Mouse (Mus musculus) layer of hippocampus, adult 8-10 months (tissue): ENCODE results near the gene BC048671. TPM values are rescaled to one million over a fixed set of nuclear protein-coding genes. Genes with fewer than 3 reads are reported as not detected.

Source experiments
- DNase-seq, 2 experiments: peaks; one replicate each; pipeline ENCODE4 v3.0.0; 2022; ENCODE audit warnings: low spot score in 2 of 2
- total RNA-seq, 4 experiments: library from RNA; stranded (reverse); gene quantifications; 2 replicates each; pipeline ENCODE4 v1.2.4; 2022

Gene BC048671
- not detected for total RNA-seq

GRCm38 (mm10) chr6:90300919-90301318 lies at the start of gene BC048671:
Gene BC048671 (plus strand): TSS chr6:90301219.
- no peak for DNase-seq

- peak; percentile 11 to 22 for DNase-seq
Measured at GRCm38 (mm10) chr6:90288265-90288664, 12.8 kb upstream of the BC048671 start.

- no peak for DNase-seq
Measured at GRCm38 (mm10) chr6:90306315-90306975, 5.4 kb downstream of the BC048671 start.

GRCm38 (mm10) chr6:90308839-90309778 lies 8.1 kb downstream of the BC048671 start:
- DNase-seq, result no peak

GRCm38 (mm10) chr6:90315961-90316360 lies 14.9 kb downstream of the BC048671 start:
- no peak for DNase-seq

- DNase-seq, result no peak
Measured at GRCm38 (mm10) chr6:90317510-90318258, 16.7 kb downstream of the BC048671 start.

- DNase-seq, result no peak
Measured at GRCm38 (mm10) chr6:90319019-90319418, 18.0 kb downstream of the BC048671 start.

- DNase-seq, result peak in 1 of 2 experiments; percentile 20
Measured at GRCm38 (mm10) chr6:90319475-90320191, 18.6 kb downstream of the BC048671 start.

- no peak for DNase-seq
Measured at GRCm38 (mm10) chr6:90320429-90320828, 19.4 kb downstream of the BC048671 start.

- no peak for DNase-seq
Measured at GRCm38 (mm10) chr6:90321811-90322210, 20.8 kb downstream of the BC048671 start.

- no peak for DNase-seq
Measured at GRCm38 (mm10) chr6:90324026-90324425, 23.0 kb downstream of the BC048671 start.

GRCm38 (mm10) chr6:90324463-90324862 lies 23.4 kb downstream of the BC048671 start:
- no peak for DNase-seq

- no peak for DNase-seq
Measured at GRCm38 (mm10) chr6:90324991-90325390, 24.0 kb downstream of the BC048671 start, which contains the start of gene Chst13. Gene Chst13 (minus strand): TSS chr6:90325185.

- peak in 1 of 2 experiments; percentile 44 for DNase-seq
Measured at GRCm38 (mm10) chr6:90327670-90328069, 26.7 kb downstream of the BC048671 start.

- DNase-seq, result peak; percentile 75 to 79
Measured at GRCm38 (mm10) chr6:90329953-90330352, 28.9 kb downstream of the BC048671 start.

- DNase-seq, result no peak
Measured at GRCm38 (mm10) chr6:90332561-90333425, 31.8 kb downstream of the BC048671 start, which contains the start of gene Uroc1. Gene Uroc1 (plus strand): TSS chr6:90333284.

GRCm38 (mm10) chr6:90334244-90334643 lies 33.2 kb downstream of the BC048671 start:
- no peak for DNase-seq

GRCm38 (mm10) chr6:90342343-90342742 lies 41.3 kb downstream of the BC048671 start:
- no peak for DNase-seq

- no peak for DNase-seq
Measured at GRCm38 (mm10) chr6:90347183-90347582, 46.2 kb downstream of the BC048671 start.

GRCm38 (mm10) chr6:90348500-90348899 lies 47.5 kb downstream of the BC048671 start:
- DNase-seq, result no peak
